Mouse (Mus musculus) heart, embryonic 16.5 days (tissue): ENCODE data around the gene Asb17. TPM values are rescaled to one million over a fixed set of nuclear protein-coding genes. Genes with fewer than 3 reads are reported as not detected.
"Not testable (repeated sequence)": the region's sequence is repeated elsewhere in the genome, so short reads cannot be mapped to it uniquely, and the experiment has no call there.

Experiments
- ATAC-seq: fragments of 200-750 bp; cut with Nextera tagmentation; replicated peaks from 2 replicates; pipeline ENCODE4 v1.8.0; 2017; ENCODE audit warnings: moderate number of reproducible peaks; ENCODE audit not compliant: insufficient read depth, low FRiP score; ENCODE audit errors: extremely low read depth
- H3K27ac ChIP-seq: fragments of 300-500 bp; sonication (generic); 2 replicates; pipeline ENCODE4 v1.5.1; 2014; ENCODE audit warnings: mild to moderate bottlenecking, low read length, control low read depth, moderate library complexity
- H3K27me3 ChIP-seq: fragments of 300-500 bp; sonication (generic); 2 replicates; pipeline ENCODE4 v1.6.1; 2014; ENCODE audit warnings: low read length, mixed read lengths; ENCODE audit not compliant: control insufficient read depth, insufficient read depth
- H3K36me3 ChIP-seq: fragments of 300-500 bp; sonication (generic); 2 replicates; pipeline ENCODE4 v1.6.1; 2014; ENCODE audit not compliant: control insufficient read depth, insufficient read depth
- H3K4me1 ChIP-seq: fragments of 300-500 bp; sonication (generic); 2 replicates; pipeline ENCODE4 v1.6.1; 2014; ENCODE audit warnings: low read length, mixed read lengths; ENCODE audit not compliant: control insufficient read depth, insufficient read depth
- H3K4me2 ChIP-seq: fragments of 300-500 bp; sonication (generic); 2 replicates; pipeline ENCODE4 v1.6.1; 2014; ENCODE audit warnings: low read depth, mild to moderate bottlenecking, control low read depth, low read length
- H3K4me3 ChIP-seq: fragments of 300-500 bp; sonication (generic); 2 replicates; pipeline ENCODE4 v1.5.1; 2014; ENCODE audit warnings: mild to moderate bottlenecking, control low read depth, low read length
- H3K9ac ChIP-seq: fragments of 300-500 bp; sonication (generic); 2 replicates; pipeline ENCODE4 v1.6.1; 2014; ENCODE audit warnings: low read length, control low read depth
- H3K9me3 ChIP-seq: fragments of 300-500 bp; sonication (generic); replicated peaks from 2 replicates; pipeline ENCODE4 v1.6.1; 2016; ENCODE audit warnings: low read length; ENCODE audit not compliant: control insufficient read depth
- WGBS: fragments of 180-500 bp; shearing (Covaris S2); extraction: QIAGEN DNeasy Blood & Tissue Kit; methylation state at CpG from one replicate; pipeline ENCODE4 v1.1.7; 2014; 5-methylcytosine and 5-hydroxymethylcytosine counted together
- polyA plus RNA-seq: library from polyadenylated mRNA; unstranded; fragments of >200 nt; fragmentation: Nextera tagmentation; extraction: Ambion mirVana; gene quantifications from 2 replicates; pipeline ENCODE4 v1.2.1, GENCODE M21; 2015

Gene Asb17
- polyA plus RNA-seq, 1 experiment from 2014 or later, result 0.14 TPM

GRCm38 (mm10) chr3:153829788-153830187 lies 14.2 kb upstream of the Asb17 start:
- not testable (repeated sequence) for H3K9ac ChIP-seq, H3K4me2 ChIP-seq, H3K4me1 ChIP-seq, ATAC-seq, H3K9me3 ChIP-seq, H3K27me3 ChIP-seq, H3K27ac ChIP-seq, H3K4me3 ChIP-seq, H3K36me3 ChIP-seq
- WGBS, result 93% methylated on average over 3 of the region's 3 CpGs

- Histone ChIP-seq H3K4me1 (no peaks in the 10 kb centered on the region), H3K4me3 (no peak overlapping the region), H3K9ac (no peak overlapping the region), H3K27me3 (no peaks in the 10 kb centered on the region), H3K27ac (no peak overlapping the region), H3K9me3 (no peaks in the 10 kb centered on the region), H3K4me2 (no peak overlapping the region), H3K36me3 (no peaks in the 10 kb centered on the region)
- ATAC-seq, result 0 out of 2 replicates have a peak, but pooled peaks have one; percentile 28
- 74% methylated on average over 11 of the region's 11 CpGs for WGBS
Measured at GRCm38 (mm10) chr3:153831014-153831872, 12.8 kb upstream of the Asb17 start.

- H3K4me3 ChIP-seq, result no peak overlapping the region
- H3K27ac ChIP-seq, result no peak overlapping the region
- ATAC-seq, result 0 out of 2 replicates have a peak, but pooled peaks have one; percentile 6
- H3K27me3 ChIP-seq, result no peaks in the 10 kb centered on the region
- H3K9me3 ChIP-seq, result no peaks in the 10 kb centered on the region
- 63% methylated on average over 4 of the region's 4 CpGs for WGBS
- H3K4me2 ChIP-seq, result no peak overlapping the region
- H3K4me1 ChIP-seq, result no peaks in the 10 kb centered on the region
- no peaks in the 10 kb centered on the region for H3K36me3 ChIP-seq
- H3K9ac ChIP-seq, result no peak overlapping the region
Measured at GRCm38 (mm10) chr3:153831873-153832653, 11.9 kb upstream of the Asb17 start.

GRCm38 (mm10) chr3:153832654-153832945 lies 11.4 kb upstream of the Asb17 start:
- Histone ChIP-seq H3K36me3 (no peaks in the 10 kb centered on the region), H3K27me3 (no peaks in the 10 kb centered on the region), H3K4me2 (no peak overlapping the region), H3K9me3 (no peaks in the 10 kb centered on the region), H3K27ac (no peak overlapping the region), H3K4me3 (no peak overlapping the region), H3K4me1 (no peaks in the 10 kb centered on the region), H3K9ac (no peak overlapping the region)
- no peak for ATAC-seq
- 79% methylated on average over 6 of the region's 6 CpGs for WGBS

- H3K27ac ChIP-seq, result no peak overlapping the region
- no peak overlapping the region for H3K4me2 ChIP-seq
- WGBS, result 86% methylated on average over 4 of the region's 4 CpGs
- H3K36me3 ChIP-seq, result no peaks in the 10 kb centered on the region
- no peak overlapping the region for H3K9ac ChIP-seq
- no peaks in the 10 kb centered on the region for H3K9me3 ChIP-seq
- no peak for ATAC-seq
- H3K4me3 ChIP-seq, result no peak overlapping the region
- H3K4me1 ChIP-seq, result no peaks in the 10 kb centered on the region
- H3K27me3 ChIP-seq, result no peaks in the 10 kb centered on the region
Measured at GRCm38 (mm10) chr3:153834071-153834470, 9.9 kb upstream of the Asb17 start.

GRCm38 (mm10) chr3:153835455-153836086 lies 8.4 kb upstream of the Asb17 start:
- WGBS, result 56% methylated on average over 7 of the region's 7 CpGs
- 0 out of 2 replicates have a peak, but pooled peaks have one; percentile 15 for ATAC-seq
- no peaks in the 10 kb centered on the region for H3K27me3 ChIP-seq
- H3K9me3 ChIP-seq, result no peaks in the 10 kb centered on the region
- H3K4me2 ChIP-seq, result no peak overlapping the region
- H3K36me3 ChIP-seq, result no peaks in the 10 kb centered on the region
- H3K9ac ChIP-seq, result no peak overlapping the region
- H3K4me1 ChIP-seq, result no peaks in the 10 kb centered on the region
- H3K4me3 ChIP-seq, result no peak overlapping the region
- H3K27ac ChIP-seq, result no peak overlapping the region

GRCm38 (mm10) chr3:153836316-153836715 lies 7.7 kb upstream of the Asb17 start:
- no peak overlapping the region for H3K4me2 ChIP-seq
- no peak overlapping the region for H3K9ac ChIP-seq
- no peaks in the 10 kb centered on the region for H3K36me3 ChIP-seq
- no peaks in the 10 kb centered on the region for H3K4me1 ChIP-seq
- ATAC-seq, result no peak
- no peak overlapping the region for H3K4me3 ChIP-seq
- H3K27me3 ChIP-seq, result no peaks in the 10 kb centered on the region
- 81% methylated on average over 3 of the region's 3 CpGs for WGBS
- H3K9me3 ChIP-seq, result no peaks in the 10 kb centered on the region
- H3K27ac ChIP-seq, result no peak overlapping the region

GRCm38 (mm10) chr3:153837593-153837992 lies 6.4 kb upstream of the Asb17 start:
- no peak for ATAC-seq
- H3K27ac ChIP-seq, result no peak overlapping the region
- no peak overlapping the region for H3K4me2 ChIP-seq
- no peak overlapping the region for H3K4me3 ChIP-seq
- no peaks in the 10 kb centered on the region for H3K36me3 ChIP-seq
- H3K9ac ChIP-seq, result no peak overlapping the region
- WGBS, result 49% methylated on average over 4 of the region's 4 CpGs
- H3K4me1 ChIP-seq, result no peaks in the 10 kb centered on the region
- no peaks in the 10 kb centered on the region for H3K27me3 ChIP-seq
- H3K9me3 ChIP-seq, result no peaks in the 10 kb centered on the region

DNA sequence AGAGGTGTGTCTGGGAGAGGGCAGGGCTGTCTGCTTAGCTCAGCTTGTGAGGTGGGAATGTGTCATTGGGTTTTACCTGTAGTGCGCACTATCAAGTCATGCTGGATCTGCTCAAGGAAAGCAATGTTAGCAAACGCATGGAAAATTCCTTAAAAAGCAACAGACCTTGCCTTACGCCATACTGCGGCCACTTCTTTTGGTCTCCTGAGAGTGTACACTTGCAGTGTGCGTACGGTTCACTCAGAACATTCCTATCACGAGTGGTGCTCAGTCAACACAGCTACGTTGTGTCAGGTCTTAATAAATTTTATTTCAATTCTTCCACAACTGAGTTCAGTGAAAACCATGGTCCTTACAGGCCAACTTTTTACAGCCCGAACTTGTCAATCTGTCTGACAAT lies 748 bp downstream of the Asb17 start:
- Histone ChIP-seq H3K36me3 (no peaks in the 10 kb centered on the region), H3K4me1 (peaks cover 9% of the 10 kb centered on the region), H3K27me3 (0 out of 2 replicates have a peak, but pooled peaks cover 4% of the 10 kb centered on the region), H3K4me3 (no peak overlapping the region), H3K4me2 (no peak overlapping the region), H3K27ac (no peak overlapping the region), H3K9ac (no peak overlapping the region), H3K9me3 (no peaks in the 10 kb centered on the region)
- ATAC-seq, result no peak
- 91% methylated on average over 9 of the region's 9 CpGs for WGBS
